Mouse (Mus musculus) frontal cortex, adult 2 months (tissue): Measurements from ENCODE around the gene Agl. TPM values are rescaled to one million over a fixed set of nuclear protein-coding genes. Genes with fewer than 3 reads are reported as not detected.
A peak's percentile ranks its signal among the peaks of the same experiment; 100 is the strongest.

Experiments used
- DNase-seq, 2 experiments: peaks; one replicate each; pipeline ENCODE4 v3.0.0; 2022; ENCODE audit warnings: low spot score in 1 of 2; ENCODE audit errors: extremely low spot score in 1 of 2
- polyA plus RNA-seq: library from polyadenylated mRNA; depleted of rRNA; stranded (reverse); fragments of >200 nt; gene quantifications from 2 replicates; pipeline ENCODE4 v1.2.3, GENCODE M21; 2012; rRNA removed

Agl gene
- polyA plus RNA-seq: 14.2 and 14.4 TPM in 2 replicates

GRCm38 (mm10) chr3:116807811-116808506, at the start of gene Agl:
Agl (minus strand) TSS chr3:116808166.
- peak; percentile 77 to 87 for DNase-seq

DNA sequence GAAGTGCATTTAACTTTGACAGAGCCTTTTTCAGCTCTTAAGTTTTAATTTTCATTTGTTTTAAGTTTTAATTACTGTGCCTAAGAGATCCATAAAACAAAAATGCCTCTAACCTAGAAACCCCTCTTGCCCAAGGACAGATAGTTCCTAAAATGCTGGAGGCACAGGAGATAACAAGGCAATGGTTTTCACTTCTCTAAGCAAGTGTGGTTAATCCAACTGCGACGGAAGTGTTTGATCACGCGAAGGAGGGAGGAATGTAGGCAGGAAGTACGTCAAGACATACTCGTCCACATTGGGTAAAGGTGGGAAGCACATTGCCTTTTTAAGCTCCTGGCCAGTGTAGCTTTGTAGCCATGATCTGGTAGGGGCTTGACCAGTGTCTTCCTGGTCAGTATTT, 49.6 kb upstream of the Agl start:
- DNase-seq: no peak

DNA sequence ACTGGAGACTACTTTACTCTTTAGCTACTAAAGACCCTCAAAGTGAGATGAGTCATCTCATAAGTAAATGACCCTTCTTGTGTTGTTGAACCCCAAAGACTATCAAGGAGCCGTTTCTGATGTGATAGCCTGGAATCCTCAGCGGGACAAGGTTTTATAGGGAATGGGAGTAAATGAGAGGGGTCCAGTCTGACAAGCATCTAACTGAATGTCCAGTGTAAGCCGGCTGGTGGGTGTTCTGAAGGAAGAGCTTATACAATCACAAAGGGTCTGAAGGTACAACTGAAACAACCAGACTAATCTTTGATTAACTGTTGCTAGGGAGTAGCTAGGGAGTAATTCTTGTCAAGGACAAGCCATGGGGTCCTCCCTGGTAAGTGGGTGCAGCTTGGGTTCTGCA, 44.5 kb upstream of the Agl start:
- DNase-seq: no peak

- no peak for DNase-seq
Observed at GRCm38 (mm10) chr3:116850376-116850775, 42.4 kb upstream of the Agl start.

DNA sequence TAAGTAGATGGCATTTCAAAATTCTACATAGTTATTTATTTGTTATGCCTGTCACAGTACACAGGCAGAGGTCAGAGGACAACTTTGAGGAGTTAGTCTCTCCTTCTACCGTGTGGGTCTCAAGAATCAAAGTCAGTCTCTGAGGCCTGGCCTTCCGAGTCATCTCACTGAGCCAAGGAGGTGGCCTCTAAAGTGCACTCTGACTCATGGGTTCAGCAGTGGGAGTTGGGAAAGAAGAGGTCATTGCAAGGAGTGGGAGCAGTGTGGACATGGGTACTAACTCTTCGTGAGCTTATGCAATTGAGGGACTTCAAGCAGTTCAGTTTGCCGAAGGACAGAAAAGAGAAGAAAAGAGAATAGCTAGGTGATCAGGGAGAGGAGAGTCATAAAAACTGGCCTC, 41.0 kb upstream of the Agl start:
- no peak for DNase-seq

DNA sequence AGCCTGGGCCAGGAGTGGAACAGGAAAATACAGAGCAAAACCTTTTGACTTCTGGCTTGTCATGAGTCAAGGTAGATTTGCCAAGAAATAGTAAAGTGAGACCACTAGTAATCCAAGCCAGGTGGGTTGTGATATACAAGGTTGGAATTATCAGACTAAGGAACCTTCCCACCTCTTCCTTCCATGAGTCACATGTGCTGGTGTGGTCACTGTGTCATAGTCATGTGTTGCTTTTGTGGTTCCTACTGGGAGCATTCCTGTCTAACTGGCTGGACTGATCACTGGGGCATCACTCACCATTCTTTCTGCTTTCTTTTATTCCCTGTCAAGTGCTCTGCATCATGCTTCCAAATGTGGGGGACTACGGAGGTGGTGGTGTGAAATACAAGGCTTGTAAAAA, 40.1 kb upstream of the Agl start:
- no peak for DNase-seq

GRCm38 (mm10) chr3:116846084-116846483, 38.1 kb upstream of the Agl start:
- DNase-seq: no peak

DNA sequence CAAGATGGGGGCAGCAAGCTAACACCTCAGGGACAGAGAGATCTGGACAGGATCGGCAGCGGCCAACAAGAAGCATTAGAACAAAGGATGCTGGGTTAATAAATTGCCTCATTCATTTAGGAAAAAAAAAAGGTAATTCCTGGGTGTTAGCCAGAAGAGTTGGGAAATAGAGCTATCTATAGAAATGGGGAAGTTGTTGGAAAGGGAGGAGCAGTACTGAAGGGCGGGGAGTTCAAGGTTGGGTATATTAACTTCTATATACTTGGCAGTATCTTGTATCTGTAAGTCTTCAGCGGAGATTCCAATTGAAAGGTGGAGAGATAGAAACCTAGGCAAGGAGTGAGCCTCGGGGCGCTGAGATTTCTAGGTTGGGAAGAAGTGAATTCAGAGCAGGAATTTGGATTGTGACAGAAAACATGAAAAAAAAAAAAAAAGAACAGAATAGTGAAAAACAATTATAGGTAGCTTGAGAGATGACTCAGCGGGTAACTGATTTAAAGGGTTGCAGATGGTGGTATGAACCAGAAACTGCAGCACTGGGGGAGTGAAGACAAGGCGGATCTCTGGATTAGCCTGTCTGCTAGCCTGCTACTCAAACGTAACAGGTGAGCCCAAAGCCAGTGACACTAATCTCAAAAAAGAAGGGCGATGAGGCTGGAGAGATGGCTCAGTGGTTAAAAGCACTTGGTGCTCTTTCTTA, 37.1 kb upstream of the Agl start:
- no peak for DNase-seq

GRCm38 (mm10) chr3:116841311-116841710, 33.3 kb upstream of the Agl start:
- no peak for DNase-seq

- no peak for DNase-seq
Observed at GRCm38 (mm10) chr3:116836681-116837475, 28.9 kb upstream of the Agl start.

DNA sequence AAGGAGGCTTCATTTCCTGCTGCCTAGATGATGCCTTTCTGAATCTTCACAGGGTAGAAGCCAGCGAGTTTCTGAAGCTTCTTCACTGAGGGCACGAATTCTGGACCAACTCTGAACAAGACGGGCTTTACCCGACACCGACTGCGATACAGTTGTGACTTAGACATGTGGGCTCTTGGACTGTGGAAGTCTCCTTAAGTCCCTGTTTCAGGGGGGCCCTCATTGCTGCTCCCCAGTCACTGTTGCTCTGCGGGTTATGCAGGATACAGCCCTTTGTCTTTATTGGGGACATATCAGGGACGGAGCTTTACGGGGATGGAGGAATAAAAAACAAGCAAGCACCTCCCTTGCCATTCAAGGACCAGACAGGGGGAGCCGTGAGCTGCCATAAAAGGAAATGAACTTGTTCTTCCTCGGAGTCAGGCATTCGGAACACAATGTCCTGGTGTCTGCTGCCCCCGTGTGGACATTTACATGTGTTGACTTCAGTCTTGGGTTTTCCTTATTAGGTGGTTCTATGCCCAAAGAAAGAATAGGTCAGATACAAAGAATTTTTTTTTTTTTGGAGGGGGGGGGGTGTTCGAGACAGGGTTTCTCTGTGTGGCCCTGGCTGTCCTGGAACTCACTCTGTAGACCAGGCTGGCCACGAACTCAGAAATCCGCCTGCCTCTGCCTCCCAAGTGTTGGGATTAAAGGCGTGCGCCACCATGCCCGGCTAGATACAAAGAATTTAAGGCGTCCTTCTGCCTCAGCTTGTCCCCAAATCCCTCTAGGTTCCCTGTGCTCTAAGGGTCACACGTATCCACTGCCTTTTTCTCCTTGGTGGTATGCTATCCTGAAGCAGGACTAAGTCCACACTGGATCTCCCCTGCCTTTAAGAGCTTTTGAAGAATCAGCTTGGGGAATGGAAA, 28.1 kb upstream of the Agl start:
- peak; percentile 80 to 97 for DNase-seq

DNA sequence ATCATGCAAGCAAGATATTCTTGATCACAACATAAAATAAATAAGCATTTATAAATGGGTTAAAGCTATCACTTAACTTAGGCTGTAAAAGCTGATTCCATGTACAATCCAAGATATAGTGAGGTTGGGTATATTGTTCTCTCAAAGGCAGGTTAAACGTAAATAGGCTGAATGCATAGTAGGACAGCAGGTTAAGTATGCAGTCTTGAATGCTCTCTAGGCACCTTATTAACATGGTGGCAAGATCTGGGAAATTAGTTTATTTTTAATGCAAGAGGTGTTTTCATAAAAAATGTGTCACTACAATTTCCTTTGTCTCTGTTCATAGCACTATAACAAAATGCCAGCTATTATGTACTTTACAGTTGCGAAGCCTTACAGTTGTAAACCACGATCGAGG, 27.4 kb upstream of the Agl start:
- DNase-seq: no peak

- no peak for DNase-seq
Observed at GRCm38 (mm10) chr3:116834241-116834640, 26.3 kb upstream of the Agl start.

DNA sequence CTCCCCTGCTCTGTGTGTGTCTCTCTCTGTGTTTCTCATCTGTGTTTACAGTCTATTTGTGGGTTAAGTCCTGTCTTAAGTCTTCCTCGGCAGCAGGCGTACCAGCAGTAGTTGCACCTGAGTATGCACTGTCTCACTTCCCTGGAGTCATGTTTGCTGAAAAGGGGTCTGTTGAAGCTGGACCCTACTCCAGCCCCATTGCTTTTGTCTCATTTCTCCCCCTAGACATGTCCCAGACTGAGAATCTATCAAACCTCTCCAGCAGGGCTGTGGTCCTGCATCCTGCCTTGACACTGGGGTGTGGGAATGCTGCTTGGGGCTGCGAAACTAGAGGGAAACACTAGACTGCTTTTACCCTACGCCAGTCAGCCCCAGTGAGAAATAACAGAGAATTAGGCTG, 25.5 kb upstream of the Agl start:
- no peak for DNase-seq

DNA sequence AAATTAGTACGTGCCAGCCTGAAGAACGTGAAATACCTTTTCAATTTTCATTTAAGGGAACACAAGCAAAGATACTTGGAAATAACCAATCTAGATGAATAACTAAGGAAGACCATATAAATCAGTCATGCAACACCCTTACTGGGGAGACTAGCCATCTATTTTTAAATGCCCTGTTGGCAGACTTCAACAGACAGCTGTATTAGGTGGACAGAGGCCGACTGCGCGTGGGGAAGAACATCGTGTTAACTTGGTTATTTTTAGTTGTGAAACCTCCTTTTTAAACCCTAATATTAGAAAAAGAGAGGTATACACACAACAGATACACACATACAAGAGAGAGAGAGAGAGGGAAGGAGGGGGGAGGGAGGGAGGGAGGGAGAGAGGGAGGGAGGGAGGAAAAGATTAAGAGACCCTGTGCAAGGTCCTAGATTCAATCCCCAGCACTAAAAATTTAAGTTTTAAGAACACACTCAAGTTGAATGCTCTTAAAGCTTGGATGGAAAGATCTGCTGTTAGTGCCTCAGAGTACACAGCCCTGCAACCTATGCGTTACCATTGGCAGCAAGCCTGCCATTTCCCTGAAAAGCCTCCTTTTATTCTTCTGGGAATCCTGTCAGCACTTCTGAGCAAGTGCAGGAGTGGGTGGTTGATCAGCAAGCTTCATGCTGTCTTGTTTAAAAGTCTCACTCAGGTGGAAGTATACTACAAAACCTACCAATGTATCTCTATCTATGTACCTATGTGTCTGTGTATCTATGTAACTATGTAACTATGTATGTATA, 24.8 kb upstream of the Agl start:
- peak in 1 of 2 experiments; percentile 52 for DNase-seq

DNA sequence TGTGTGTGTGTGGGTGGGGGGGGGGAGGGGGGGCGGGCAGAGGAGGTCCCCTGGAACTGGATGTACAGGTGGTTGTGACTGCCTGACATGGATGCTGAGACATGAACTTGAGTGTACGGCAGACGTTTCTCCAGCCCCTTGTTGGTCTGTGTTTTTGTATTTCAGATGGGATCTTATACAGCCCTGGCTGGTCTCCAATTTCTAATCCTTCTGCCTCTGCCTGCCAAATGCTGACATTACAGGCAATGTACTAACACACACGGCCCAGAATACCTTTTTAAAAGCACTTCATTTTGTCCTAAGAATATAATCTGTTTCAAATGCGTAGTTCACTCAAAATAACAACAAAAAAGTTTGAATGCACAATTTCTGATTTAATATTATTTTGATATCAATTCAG, 23.4 kb upstream of the Agl start:
- no peak for DNase-seq

DNA sequence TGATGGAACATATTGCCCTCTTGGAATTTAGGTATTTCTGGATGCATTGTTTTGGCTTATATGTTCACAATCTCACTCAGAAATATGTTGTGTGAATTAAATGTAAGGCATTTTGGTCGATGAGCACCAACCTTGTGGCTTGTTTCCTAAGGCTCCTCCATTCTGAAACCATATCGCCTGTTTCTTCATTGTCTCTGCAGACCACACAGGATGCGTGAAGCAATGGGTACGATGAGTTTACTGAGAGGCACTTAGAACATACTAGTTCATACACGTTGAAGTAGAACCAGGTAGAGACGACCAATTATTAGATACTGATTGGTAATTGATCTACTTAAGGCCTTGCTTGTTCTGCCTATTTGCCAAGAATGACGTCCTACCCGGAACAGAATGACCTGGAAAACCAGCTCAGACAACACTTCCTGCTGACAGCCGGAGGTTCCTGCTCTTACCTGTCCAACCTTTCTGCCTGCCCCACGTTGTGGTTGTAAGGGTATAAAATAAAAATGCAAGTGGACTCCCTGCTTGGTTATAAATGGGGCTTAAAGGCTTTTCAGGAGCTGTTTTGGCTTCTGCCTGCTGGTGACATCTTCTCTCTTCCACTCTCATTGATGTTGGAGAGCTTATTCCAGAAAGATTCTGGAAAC, 21.4 kb upstream of the Agl start:
- DNase-seq: no peak

GRCm38 (mm10) chr3:116826471-116827215, 18.7 kb upstream of the Agl start:
- DNase-seq: no peak

- DNase-seq: no peak
Observed at GRCm38 (mm10) chr3:116817231-116817630, 9.3 kb upstream of the Agl start.
